ENCODE assay signal across 8 mouse cellular contexts in the genomic region with DNA sequence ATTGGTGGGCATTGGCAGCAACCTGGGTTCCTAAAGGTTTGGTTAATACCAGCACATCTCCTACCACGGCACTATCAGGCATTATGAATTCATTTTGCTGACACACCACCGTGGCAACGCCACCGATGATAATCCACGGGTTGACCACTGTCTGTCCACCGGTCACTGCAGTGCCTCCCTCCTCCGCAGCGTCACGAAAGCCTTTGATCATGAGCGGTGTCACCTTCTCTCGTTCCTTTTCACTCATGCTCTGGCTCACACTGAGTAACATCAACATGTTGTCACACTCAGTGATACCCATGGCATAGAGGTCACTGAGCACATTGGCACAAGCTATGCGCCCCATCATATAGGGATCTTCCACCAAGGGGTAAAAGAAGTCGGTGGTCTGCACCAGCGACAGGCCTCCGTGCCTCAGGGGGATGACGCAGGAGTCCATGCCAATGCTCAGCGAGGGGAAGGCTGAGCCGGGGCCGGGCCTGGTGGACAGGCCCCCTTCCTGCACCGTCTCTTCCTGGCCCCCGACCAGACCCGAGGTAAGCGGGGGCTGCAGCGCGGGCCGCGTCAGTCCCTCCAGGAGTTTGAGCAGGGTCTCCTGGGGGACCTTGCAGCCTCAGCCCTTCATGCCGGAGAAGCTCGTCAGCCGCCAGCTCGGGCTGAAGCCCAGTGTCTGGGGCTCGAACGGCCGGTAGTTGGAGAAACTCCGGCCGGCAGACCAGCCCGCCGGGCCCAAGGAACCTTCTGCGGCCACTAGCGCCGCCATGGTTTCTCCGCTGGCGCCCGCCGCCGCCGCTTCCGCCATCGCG. TPM values are rescaled to one million over a fixed set of nuclear protein-coding genes. Genes with fewer than 3 reads are reported as not detected.
DNase-seq lines count a peak whose midpoint lies in the region; ATAC-seq and TF ChIP-seq lines count a peak whose summit lies in the region.

No protein-coding gene starts in this region.

- peak overlapping the region; percentile 89 for H3K4me3 ChIP-seq in forebrain, embryonic 14.5 days (ENCODE audit: low read depth, low read length)
- H3K4me3 ChIP-seq in intestine, postnatal 0 days (ENCODE audit: low read depth, low read length): peak overlapping the region; percentile 78
- H3K4me3 ChIP-seq in midbrain, embryonic 10.5 days: peak overlapping the region; percentile 75

- DNase-seq in cerebellum, adult 18-20 months: peak; percentile 43 to 48
- no peak for DNase-seq in cerebellum, adult 11-12 months
- peak; percentile 56 for DNase-seq in thymus, postnatal 14 days
- DNase-seq in thymus, postnatal 4 days: no peak
- DNase-seq in forebrain, embryonic 14.5 days (ENCODE audit: low spot score): no peak
- DNase-seq in midbrain, embryonic 10.5 days (ENCODE audit: low spot score): no peak
- no peak for DNase-seq in spleen, postnatal 4 days (ENCODE audit: low spot score in 2 of 2)

- peak overlapping the region; percentile 91 for H3K9ac ChIP-seq in forebrain, embryonic 14.5 days (ENCODE audit: low read length)
- H3K9ac ChIP-seq in intestine, postnatal 0 days (ENCODE audit: low read depth, low read length): peak overlapping the region; percentile 87

- ATAC-seq in forebrain, embryonic 14.5 days: peak; percentile 70
- no peak for ATAC-seq in intestine, postnatal 0 days

- peaks cover 15% of the 10 kb centered on the region; the same call in 1 of the 2 replicates for H3K36me3 ChIP-seq in forebrain, embryonic 14.5 days (ENCODE audit: control insufficient read depth, insufficient read depth, low read length)
- H3K36me3 ChIP-seq in intestine, postnatal 0 days (ENCODE audit: control insufficient read depth, insufficient read depth): peaks cover 12% of the 10 kb centered on the region
- H3K36me3 ChIP-seq in midbrain, embryonic 10.5 days: peaks cover 43% of the 10 kb centered on the region

- H3K27me3 ChIP-seq in forebrain, embryonic 14.5 days (replicated peaks; ENCODE audit: control insufficient read depth, insufficient read depth, low read length): no peaks in the 10 kb centered on the region
- no peaks in the 10 kb centered on the region for H3K27me3 ChIP-seq in intestine, postnatal 0 days (replicated peaks; ENCODE audit: control insufficient read depth, insufficient read depth, low read length)
- no peaks in the 10 kb centered on the region for H3K27me3 ChIP-seq in midbrain, embryonic 10.5 days (ENCODE audit: low read depth, poor library complexity, severe bottlenecking)

- WGBS in forebrain, embryonic 14.5 days: 18% methylated on average over 50 of the region's 50 CpGs
- WGBS in intestine, postnatal 0 days: 11% methylated on average over 50 of the region's 50 CpGs
- WGBS in midbrain, embryonic 10.5 days: 17% methylated on average over 50 of the region's 50 CpGs

- peak overlapping the region; percentile 81 for H3K27ac ChIP-seq in forebrain, embryonic 14.5 days (ENCODE audit: low read depth, low read length)
- H3K27ac ChIP-seq in intestine, postnatal 0 days (ENCODE audit: low read depth, low read length): peak overlapping the region; percentile 91
- peak overlapping the region; percentile 95 for H3K27ac ChIP-seq in midbrain, embryonic 10.5 days (replicated peaks)

- no peaks in the 10 kb centered on the region for H3K9me3 ChIP-seq in forebrain, embryonic 14.5 days (replicated peaks; ENCODE audit: control insufficient read depth, low read length)
- no peaks in the 10 kb centered on the region for H3K9me3 ChIP-seq in intestine, postnatal 0 days (ENCODE audit: control insufficient read depth)
- H3K9me3 ChIP-seq in midbrain, embryonic 10.5 days (replicated peaks): peaks cover 3% of the 10 kb centered on the region; the same call in 1 of the 2 replicates

- peak overlapping the region; percentile 90 for H3K4me2 ChIP-seq in forebrain, embryonic 14.5 days (ENCODE audit: low read length)
- peak overlapping the region; percentile 89 for H3K4me2 ChIP-seq in intestine, postnatal 0 days (replicated peaks; ENCODE audit: low read depth)

- TF ChIP-seq CTCF in intestine, postnatal 0 days (IDR thresholded peaks at IDR 0.05; ENCODE audit: low read depth): no peak

- H3K4me1 ChIP-seq in forebrain, embryonic 14.5 days (ENCODE audit: control insufficient read depth, insufficient read depth, low read length): peaks cover 12% of the 10 kb centered on the region
- peaks cover 6% of the 10 kb centered on the region for H3K4me1 ChIP-seq in intestine, postnatal 0 days (replicated peaks; ENCODE audit: control insufficient read depth, insufficient read depth, low read length)
- H3K4me1 ChIP-seq in midbrain, embryonic 10.5 days: peaks cover 35% of the 10 kb centered on the region

RNA-seq across cellular contexts. Expression of a gene that starts 0.5 kb away (rescaled TPM):
- polyA plus RNA-seq in forebrain, embryonic 14.5 days (2014; fragmentation: Nextera tagmentation; extraction: Ambion mirVana): 59.4 and 62.5 TPM in 2 replicates
- 335 and 364 TPM in 2 replicates for polyA plus RNA-seq in intestine, postnatal 0 days (2015; fragmentation: Nextera tagmentation; extraction: Ambion mirVana)
- polyA plus RNA-seq in midbrain, embryonic 10.5 days (2016; fragmentation: Nextera tagmentation; extraction: Ambion mirVana): 71.2 and 76.9 TPM in 2 replicates

RNA-seq across cellular contexts. Expression of a gene that starts 12.8 kb away (rescaled TPM):
- 169 and 219 TPM in 2 replicates for polyA plus RNA-seq in forebrain, embryonic 14.5 days (2014; fragmentation: Nextera tagmentation; extraction: Ambion mirVana)
- 75.2 and 80.9 TPM in 2 replicates for polyA plus RNA-seq in intestine, postnatal 0 days (2015; fragmentation: Nextera tagmentation; extraction: Ambion mirVana)
- polyA plus RNA-seq in midbrain, embryonic 10.5 days (2016; fragmentation: Nextera tagmentation; extraction: Ambion mirVana): 289 and 345 TPM in 2 replicates

RNA-seq across cellular contexts. Expression of a gene that starts 22.7 kb away (rescaled TPM):
- polyA plus RNA-seq in forebrain, embryonic 14.5 days (2014; fragmentation: Nextera tagmentation; extraction: Ambion mirVana): 0.17 and 0.23 TPM in 2 replicates
- 0.69 and 0.87 TPM in 2 replicates for polyA plus RNA-seq in intestine, postnatal 0 days (2015; fragmentation: Nextera tagmentation; extraction: Ambion mirVana)
- 0.72 and 0.77 TPM in 2 replicates for polyA plus RNA-seq in midbrain, embryonic 10.5 days (2016; fragmentation: Nextera tagmentation; extraction: Ambion mirVana)

RNA-seq across cellular contexts. Expression of a gene that starts 29.2 kb away (rescaled TPM):
- 53.2 and 57.4 TPM in 2 replicates for polyA plus RNA-seq in forebrain, embryonic 14.5 days (2014; fragmentation: Nextera tagmentation; extraction: Ambion mirVana)
- polyA plus RNA-seq in intestine, postnatal 0 days (2015; fragmentation: Nextera tagmentation; extraction: Ambion mirVana): 17.6 and 19.8 TPM in 2 replicates
- polyA plus RNA-seq in midbrain, embryonic 10.5 days (2016; fragmentation: Nextera tagmentation; extraction: Ambion mirVana): 59.4 TPM in 2 replicates

RNA-seq across cellular contexts. Expression of a gene that starts 40.4 kb away (rescaled TPM):
- 11.3 and 15.1 TPM in 2 replicates for polyA plus RNA-seq in forebrain, embryonic 14.5 days (2014; fragmentation: Nextera tagmentation; extraction: Ambion mirVana)
- polyA plus RNA-seq in intestine, postnatal 0 days (2015; fragmentation: Nextera tagmentation; extraction: Ambion mirVana): 6.3 and 6.6 TPM in 2 replicates
- 31.8 and 32.7 TPM in 2 replicates for polyA plus RNA-seq in midbrain, embryonic 10.5 days (2016; fragmentation: Nextera tagmentation; extraction: Ambion mirVana)

Comparison
In these comparisons a context has a peak if more than half of its experiments do, and no peak if none do; other contexts are left out.
1. DNase-seq: peak in cerebellum, adult 18-20 months (2 of 2) and thymus, postnatal 14 days (single experiment); none in cerebellum, adult 11-12 months (single experiment), thymus, postnatal 4 days (single experiment), forebrain, embryonic 14.5 days (single experiment), midbrain, embryonic 10.5 days (single experiment) and spleen, postnatal 4 days (0 of 2).
2. Peak in every context shown above with its lines, with median percentiles within 50 percentile points of each other: H3K27ac ChIP-seq and H3K4me3 ChIP-seq.